ENCODE assay signal across 18 mouse cellular contexts in genomic region chr1:36098432-36098831, GRCm38 (mm10). TPM values are rescaled to one million over a fixed set of nuclear protein-coding genes. Genes with fewer than 3 reads are reported as not detected.
DNase-seq lines count a peak whose midpoint lies in the region; ATAC-seq and TF ChIP-seq lines count a peak whose summit lies in the region.
"Had no signal": no experiment of that assay in that cellular context is flagged by ENCODE, and none has a peak within 500 bp of the region (broad histone marks: within the 10 kb centered on the region; RNA-seq: fewer than 3 reads in every experiment).

No protein-coding gene starts in this region.

- H3K4me1 ChIP-seq in heart, embryonic 10.5 days, result peaks cover 44% of the 10 kb centered on the region
- H3K4me1 ChIP-seq in liver, embryonic 13.5 days (replicated peaks), result peaks cover 83% of the 10 kb centered on the region
- H3K4me1 ChIP-seq in liver, postnatal 0 days (ENCODE audit: insufficient read depth), result peaks cover 43% of the 10 kb centered on the region
- H3K4me1 ChIP-seq in liver, embryonic 14.5 days (replicated peaks; ENCODE audit: control insufficient read depth in 2 of 2, insufficient read depth in 2 of 2, low read length in 1 of 2), result peaks cover 50 to 72% of the 10 kb centered on the region in 2 experiments

- no peak for TF ChIP-seq EP300 in liver, postnatal 0 days (IDR thresholded peaks at IDR 0.05; ENCODE audit: low read depth)
- no peak for TF ChIP-seq EP300 in liver, embryonic 14.5 days (IDR thresholded peaks at IDR 0.05; ENCODE audit: low read depth)

- no peaks in the 10 kb centered on the region for H3K27me3 ChIP-seq in heart, embryonic 10.5 days (ENCODE audit: insufficient read depth, poor library complexity, severe bottlenecking)
- no peaks in the 10 kb centered on the region for H3K27me3 ChIP-seq in liver, embryonic 13.5 days
- no peaks in the 10 kb centered on the region for H3K27me3 ChIP-seq in liver, postnatal 0 days (ENCODE audit: insufficient read depth, low read length)
- no peaks in the 10 kb centered on the region for H3K27me3 ChIP-seq in liver, embryonic 14.5 days (ENCODE audit: control insufficient read depth, insufficient read depth, low read length)
- H3K27me3 ChIP-seq: forebrain, embryonic 13.5 days; stomach, embryonic 15.5 days had no signal

- H3K4me2 ChIP-seq in liver, embryonic 13.5 days, result no peak overlapping the region
- no peak overlapping the region for H3K4me2 ChIP-seq in liver, postnatal 0 days (ENCODE audit: low read depth, low read length)
- H3K4me2 ChIP-seq in liver, embryonic 14.5 days (ENCODE audit: low read depth), result no peak overlapping the region
- H3K4me2 ChIP-seq: forebrain, embryonic 13.5 days; hindbrain, embryonic 14.5 days; stomach, embryonic 15.5 days had no signal

- no peaks in the 10 kb centered on the region for H3K9me3 ChIP-seq in heart, embryonic 10.5 days
- no peaks in the 10 kb centered on the region for H3K9me3 ChIP-seq in liver, embryonic 13.5 days (replicated peaks)
- no peaks in the 10 kb centered on the region for H3K9me3 ChIP-seq in liver, postnatal 0 days (ENCODE audit: low read length)
- no peaks in the 10 kb centered on the region for H3K9me3 ChIP-seq in liver, embryonic 14.5 days (ENCODE audit: control insufficient read depth, low read length)
- H3K9me3 ChIP-seq: forebrain, embryonic 13.5 days; stomach, embryonic 15.5 days had no signal

- TF ChIP-seq CTCF in liver, postnatal 0 days (IDR thresholded peaks at IDR 0.05; ENCODE audit: low read depth), result no peak
- TF ChIP-seq CTCF in liver, embryonic 14.5 days (IDR thresholded peaks at IDR 0.05; ENCODE audit: low read depth), result no peak

- no peak overlapping the region for H3K4me3 ChIP-seq in heart, embryonic 10.5 days
- no peak overlapping the region for H3K4me3 ChIP-seq in liver, embryonic 13.5 days (replicated peaks)
- no peak overlapping the region for H3K4me3 ChIP-seq in liver, postnatal 0 days (ENCODE audit: low read depth, low read length)
- no peak overlapping the region for H3K4me3 ChIP-seq in liver, embryonic 14.5 days (ENCODE audit: insufficient read depth in 1 of 2, low read depth in 2 of 2, low read length in 2 of 2)
- H3K4me3 ChIP-seq: forebrain, embryonic 13.5 days; megakaryocyte, embryonic 14.5 days; stomach, embryonic 15.5 days had no signal

- ATAC-seq in liver, embryonic 13.5 days (ENCODE audit: low read depth), result no peak
- no peak for ATAC-seq in liver, postnatal 0 days
- no peak for ATAC-seq in liver, embryonic 14.5 days (ENCODE audit: insufficient read depth)
- ATAC-seq: forebrain, embryonic 13.5 days had no signal

- peak overlapping the region; percentile 49 for H3K9ac ChIP-seq in liver, embryonic 13.5 days
- no peak overlapping the region for H3K9ac ChIP-seq in liver, postnatal 0 days (replicated peaks)
- H3K9ac ChIP-seq in liver, embryonic 14.5 days (replicated peaks), result peak overlapping the region; percentile 3; the same call in 1 of the 2 replicates
- H3K9ac ChIP-seq: forebrain, embryonic 13.5 days; hindbrain, embryonic 14.5 days; stomach, embryonic 15.5 days had no signal

- no peak for DNase-seq in heart, embryonic 10.5 days (ENCODE audit: low spot score)
- DNase-seq in heart, adult 11 months, result no peak
- no peak for DNase-seq in liver, embryonic 13.5 days
- DNase-seq in liver, postnatal 0 days, result no peak
- no peak for DNase-seq in liver, embryonic 14.5 days (ENCODE audit: low read depth in 3 of 3, low spot score in 3 of 3)
- DNase-seq in thymus, postnatal 4 days, result no peak
- DNase-seq in cerebellum, adult 18-20 months, result no peak
- DNase-seq: adrenal gland, adult 8-10 months; cerebellum, adult 9-11 months; lung, adult 18-20 months; lung, postnatal 14 days; midbrain, embryonic 14.5 days; right cerebral cortex, postnatal 25 days; thymus, adult 18-20 months had no signal

- peak overlapping the region; percentile 56; the same call in 1 of the 2 replicates for H3K27ac ChIP-seq in heart, embryonic 10.5 days
- H3K27ac ChIP-seq in liver, embryonic 13.5 days, result peak overlapping the region; percentile 99
- no peak overlapping the region; the same call in 1 of the 2 replicates for H3K27ac ChIP-seq in liver, postnatal 0 days (ENCODE audit: low read depth)
- peak overlapping the region; percentile 99 for H3K27ac ChIP-seq in liver, embryonic 14.5 days
- H3K27ac ChIP-seq: forebrain, embryonic 13.5 days; hindbrain, embryonic 14.5 days; stomach, embryonic 15.5 days had no signal

- peaks cover 63% of the 10 kb centered on the region for H3K36me3 ChIP-seq in heart, embryonic 10.5 days
- H3K36me3 ChIP-seq in liver, embryonic 13.5 days, result peaks cover 91% of the 10 kb centered on the region
- H3K36me3 ChIP-seq in liver, postnatal 0 days (replicated peaks; ENCODE audit: insufficient read depth, low read length), result peaks cover 70% of the 10 kb centered on the region
- H3K36me3 ChIP-seq in liver, embryonic 14.5 days (replicated peaks; ENCODE audit: control insufficient read depth, insufficient read depth, low read depth), result peaks cover 71% of the 10 kb centered on the region

- 65% methylated on average over 4 of the region's 4 CpGs for WGBS in heart, embryonic 10.5 days
- WGBS in liver, embryonic 13.5 days (ENCODE audit: insufficient replicate concordance), result 89% methylated on average over 4 of the region's 4 CpGs
- WGBS in liver, postnatal 0 days (ENCODE audit: insufficient replicate concordance), result 88% methylated on average over 4 of the region's 4 CpGs
- 90% methylated on average over 4 of the region's 4 CpGs for WGBS in liver, embryonic 14.5 days (ENCODE audit: insufficient replicate concordance)

RNA-seq across cellular contexts. Expression of gene Hs6st1, which starts 30.2 kb away (rescaled TPM):
- polyA plus RNA-seq in heart, embryonic 10.5 days (2016; fragmentation: Nextera tagmentation; extraction: Ambion mirVana), result 3.5 and 5.7 TPM in 2 replicates
- polyA plus RNA-seq in liver, embryonic 13.5 days (2015; fragmentation: Nextera tagmentation; extraction: Ambion mirVana), result 4.6 and 6.1 TPM in 2 replicates
- 12.8 and 13.3 TPM in 2 replicates for polyA plus RNA-seq in liver, postnatal 0 days (2015; fragmentation: Nextera tagmentation; extraction: Ambion mirVana)
- 29.3 and 31.0 TPM in 2 replicates for polyA plus RNA-seq in liver, embryonic 14.5 days (2012; rRNA removed)
- 6.8 and 12.0 TPM in 2 replicates for polyA plus RNA-seq in liver, embryonic 14.5 days (2014; fragmentation: Nextera tagmentation; extraction: Ambion mirVana)
